Mouse (Mus musculus) heart, adult 8-10 months (tissue): ENCODE data around the gene Fmnl2. TPM values are rescaled to one million over a fixed set of nuclear protein-coding genes. Genes with fewer than 3 reads are reported as not detected.
A peak's percentile ranks its signal among the peaks of the same experiment; 100 is the strongest.

ENCODE experiments used
- DNase-seq: peaks from one replicate; pipeline ENCODE4 v3.0.0; 2022; ENCODE audit warnings: low spot score
- total RNA-seq, 4 experiments: library from RNA; stranded (reverse); gene quantifications; 2 replicates each; pipeline ENCODE4 v1.2.4; 2022

Fmnl2 gene
- total RNA-seq, 4 experiments from 2014 or later = 4.4 to 5.0 (median 4.8) TPM

- no peak for DNase-seq
Measured at GRCm38 (mm10) chr2:53102901-53103300, 245.2 kb downstream of the Fmnl2 start.

- DNase-seq = no peak
Measured at GRCm38 (mm10) chr2:53105408-53105807, 247.7 kb downstream of the Fmnl2 start.

GRCm38 (mm10) chr2:53106056-53106455 is 248.4 kb downstream of the Fmnl2 start:
- DNase-seq = no peak

- DNase-seq = no peak
Measured at GRCm38 (mm10) chr2:53106472-53106871, 248.8 kb downstream of the Fmnl2 start.

GRCm38 (mm10) chr2:53108547-53108946 is 250.9 kb downstream of the Fmnl2 start:
- DNase-seq = no peak

GRCm38 (mm10) chr2:53121797-53122196 is 264.1 kb downstream of the Fmnl2 start:
- peak; percentile 30 for DNase-seq

- no peak for DNase-seq
Measured at GRCm38 (mm10) chr2:53125998-53126397, 268.3 kb downstream of the Fmnl2 start.

GRCm38 (mm10) chr2:53129070-53129469 is 271.4 kb downstream of the Fmnl2 start:
- DNase-seq = no peak

GRCm38 (mm10) chr2:53131567-53131966 is 273.9 kb downstream of the Fmnl2 start:
- no peak for DNase-seq

- no peak for DNase-seq
Measured at GRCm38 (mm10) chr2:53146852-53147251, 289.2 kb downstream of the Fmnl2 start.

GRCm38 (mm10) chr2:53173966-53174365 is 316.3 kb downstream of the Fmnl2 start:
- DNase-seq = no peak

- no peak for DNase-seq
Measured at GRCm38 (mm10) chr2:53178966-53179365, 321.3 kb downstream of the Fmnl2 start.

- no peak for DNase-seq
Measured at GRCm38 (mm10) chr2:53179876-53180275, 322.2 kb downstream of the Fmnl2 start.

Other genes starting within 250 kb of the Fmnl2 start
- under 1 TPM; 0.31 to 0.89 (median 0.65) TPM for gene Cacnb4, start 181.0 kb upstream of the Fmnl2 start, total RNA-seq
- 10 to 100 TPM; 15.9 to 21.3 (median 17.8) TPM for gene Stam2, start 115.6 kb upstream of the Fmnl2 start, total RNA-seq